In the genomic region with DNA sequence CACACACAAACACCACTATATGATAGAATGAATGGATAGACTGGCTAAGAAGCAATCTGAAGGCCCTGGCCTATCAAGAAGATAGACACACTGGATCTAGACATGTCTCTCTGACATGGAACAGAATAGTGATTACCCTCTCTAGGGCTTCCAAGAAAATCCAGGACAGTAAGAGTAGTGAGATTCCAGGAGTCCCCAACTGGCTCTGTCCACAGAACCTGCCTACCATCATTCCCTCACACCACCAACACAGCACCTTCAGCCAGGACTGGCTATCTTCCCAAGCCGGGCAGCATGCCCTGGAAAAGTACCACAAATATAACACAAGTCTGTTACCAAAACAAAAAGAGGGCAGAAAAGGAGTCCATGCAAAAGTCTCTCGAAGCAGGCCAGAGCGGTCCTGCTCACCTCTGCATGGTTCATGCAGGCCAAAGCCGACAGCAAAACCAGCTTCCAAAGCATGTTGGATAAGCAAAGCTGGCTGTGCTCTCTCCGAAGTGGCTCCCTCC, we compare ENCODE assay signal across 10 mouse cellular contexts. TPM values are rescaled to one million over a fixed set of nuclear protein-coding genes. Genes with fewer than 3 reads are reported as not detected.
DNase-seq lines count a peak whose midpoint lies in the region; ATAC-seq lines count a peak whose summit lies in the region.
"Had no signal": no experiment of that assay in that cellular context is flagged by ENCODE, and none has a peak within 500 bp of the region (broad histone marks: within the 10 kb centered on the region; RNA-seq: fewer than 3 reads in every experiment).

No protein-coding gene starts in this region.

- no peak overlapping the region for H3K9ac ChIP-seq in neural tube, embryonic 15.5 days (replicated peaks)
- H3K9ac ChIP-seq: heart, embryonic 13.5 days; liver, embryonic 15.5 days had no signal

- H3K27me3 ChIP-seq in heart, embryonic 10.5 days (ENCODE audit: insufficient read depth, poor library complexity, severe bottlenecking), result peaks cover 44% of the 10 kb centered on the region
- H3K27me3 ChIP-seq in neural tube, embryonic 15.5 days (replicated peaks), result 0 out of 2 replicates have a peak, but pooled peaks cover 4% of the 10 kb centered on the region

- H3K27ac ChIP-seq in heart, embryonic 10.5 days, result no peak overlapping the region
- no peak overlapping the region for H3K27ac ChIP-seq in neural tube, embryonic 15.5 days (replicated peaks)
- H3K27ac ChIP-seq: heart, embryonic 13.5 days; liver, embryonic 15.5 days had no signal

- peak; percentile 80 to 86 for DNase-seq in heart, adult 18-20 months
- no peak for DNase-seq in heart, embryonic 10.5 days (ENCODE audit: low spot score)
- DNase-seq in adrenal gland, adult 2 months, result peak; percentile 75
- DNase-seq in cerebellum, postnatal 25 days, result peak; percentile 89
- peak; percentile 55 to 63 for DNase-seq in layer of hippocampus, postnatal 10 days (ENCODE audit: low spot score in 2 of 2)
- no peak for DNase-seq in testis, postnatal 10 days (ENCODE audit: low spot score)

- no peaks in the 10 kb centered on the region for H3K36me3 ChIP-seq in heart, embryonic 10.5 days
- H3K36me3 ChIP-seq in neural tube, embryonic 15.5 days, result no peaks in the 10 kb centered on the region
- H3K36me3 ChIP-seq: heart, embryonic 13.5 days; liver, embryonic 15.5 days had no signal

- 76% methylated on average over 5 of the region's 5 CpGs for WGBS in heart, embryonic 10.5 days
- WGBS in neural tube, embryonic 15.5 days, result 83% methylated on average over 5 of the region's 5 CpGs

- no peak overlapping the region for H3K4me3 ChIP-seq in heart, embryonic 10.5 days
- no peak overlapping the region for H3K4me3 ChIP-seq in neural tube, embryonic 15.5 days (replicated peaks)
- H3K4me3 ChIP-seq: heart, embryonic 13.5 days; liver, embryonic 15.5 days had no signal

- H3K9me3 ChIP-seq in heart, embryonic 10.5 days, result no peaks in the 10 kb centered on the region
- H3K9me3 ChIP-seq in neural tube, embryonic 15.5 days (replicated peaks), result 0 out of 2 replicates have a peak, but pooled peaks cover 5% of the 10 kb centered on the region
- H3K9me3 ChIP-seq: heart, embryonic 13.5 days; liver, embryonic 15.5 days had no signal

- no peak overlapping the region for H3K4me2 ChIP-seq in neural tube, embryonic 15.5 days
- H3K4me2 ChIP-seq: heart, embryonic 13.5 days; liver, embryonic 15.5 days had no signal

- no peak for ATAC-seq in megakaryocyte progenitor cell, adult 5-6 weeks (replicated peaks; ENCODE audit: poor library complexity)
- ATAC-seq in neural tube, embryonic 15.5 days (ENCODE audit: low FRiP score), result no peak

- H3K4me1 ChIP-seq in heart, embryonic 10.5 days, result peaks cover 20% of the 10 kb centered on the region
- H3K4me1 ChIP-seq in neural tube, embryonic 15.5 days, result peaks cover 32% of the 10 kb centered on the region
- H3K4me1 ChIP-seq: liver, embryonic 15.5 days had no signal

RNA-seq across cellular contexts. Expression of a gene that starts 59.8 kb away (rescaled TPM):
- total RNA-seq in heart, adult 18-20 months (2021), result 10 to 100 TPM; 20.8 to 25.0 TPM
- polyA plus RNA-seq in heart, embryonic 10.5 days (2016; fragmentation: Nextera tagmentation; extraction: Ambion mirVana), result 12.7 and 15.7 TPM in 2 replicates
- 10 to 100 TPM; 12.1 to 19.1 TPM for total RNA-seq in adrenal gland, adult 2 months (2021)
- 20.8 and 23.1 TPM in 2 replicates for polyA plus RNA-seq in adrenal gland, adult 2 months (2012; rRNA removed)
- total RNA-seq in layer of hippocampus, postnatal 10 days (2021), result 10 to 100 TPM; 14.3 to 19.4 TPM
- 6.9 and 7.6 TPM in 2 replicates for total RNA-seq in megakaryocyte progenitor cell, adult 5-6 weeks (2015)
- 5.2 and 7.8 TPM in 2 replicates for total RNA-seq in megakaryocyte progenitor cell, adult 5-6 weeks (2017)
- 19.2 and 19.6 TPM in 2 replicates for polyA plus RNA-seq in neural tube, embryonic 15.5 days (2015; fragmentation: Nextera tagmentation; extraction: Ambion mirVana)

Comparison
In these comparisons a context has a peak if more than half of its experiments do, and no peak if none do; other contexts are left out.
1. DNase-seq: peak in heart, adult 18-20 months (2 of 2), adrenal gland, adult 2 months (single experiment), cerebellum, postnatal 25 days (2 of 2) and layer of hippocampus, postnatal 10 days (2 of 2); none in heart, embryonic 10.5 days (single experiment) and testis, postnatal 10 days (single experiment).